Mouse (Mus musculus): ENCODE data around the gene Prr7.

Gene Prr7

DNA sequence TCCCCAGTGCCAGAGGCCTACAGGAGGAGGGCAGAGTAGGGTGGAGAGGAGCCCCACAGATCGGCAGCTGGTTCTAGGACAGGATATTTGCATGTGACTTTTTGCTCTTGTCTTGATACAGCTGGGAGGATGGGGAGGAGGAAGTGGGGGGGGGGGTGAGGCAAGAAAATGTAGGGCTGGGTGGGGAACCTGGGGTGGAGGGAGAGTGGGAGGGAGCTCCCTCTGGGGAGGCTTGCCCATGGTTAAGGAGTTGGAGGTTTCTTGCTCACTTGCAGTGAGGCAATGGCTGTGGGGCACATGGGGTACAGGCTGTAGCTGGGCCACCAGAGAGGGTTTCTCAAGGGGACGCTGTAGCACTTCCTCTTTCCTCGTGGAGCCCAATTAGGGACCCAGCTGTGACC lies 16.5 kb upstream of the Prr7 start:
- CTCF ChIA-PET, result interaction anchor here (1.5 kb wide), 1 partner anchor 26 kb away, joined by 3 read pairs; no protein-coding TSS in a partner anchor

DNA sequence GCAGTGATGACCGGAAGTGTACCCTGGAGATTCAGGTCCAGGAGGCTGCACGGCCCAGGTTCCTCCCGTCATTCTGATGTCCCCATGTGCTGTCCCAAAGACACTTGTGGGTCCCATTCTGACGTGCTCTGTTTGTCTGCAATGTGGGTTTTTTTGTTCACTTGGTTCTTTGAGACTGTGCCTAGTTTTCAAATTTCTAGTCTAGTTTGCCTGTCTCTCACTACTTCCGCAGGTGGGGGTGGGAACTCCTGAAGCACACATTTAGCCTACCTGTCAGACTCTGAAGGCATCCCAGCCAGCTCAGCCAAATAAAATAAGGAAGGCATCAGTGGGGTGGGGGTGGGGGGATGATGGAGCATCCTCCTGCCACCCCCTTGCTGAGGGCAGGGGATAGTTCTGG lies 15.9 kb upstream of the Prr7 start:
- CTCF ChIA-PET, result interaction anchor here (0.6 to 1.5 kb wide), 5 partner anchors 14 to 278 kb away, joined by 3 to 5 read pairs (median 3); partner anchors contain the start of gene F12

DNA sequence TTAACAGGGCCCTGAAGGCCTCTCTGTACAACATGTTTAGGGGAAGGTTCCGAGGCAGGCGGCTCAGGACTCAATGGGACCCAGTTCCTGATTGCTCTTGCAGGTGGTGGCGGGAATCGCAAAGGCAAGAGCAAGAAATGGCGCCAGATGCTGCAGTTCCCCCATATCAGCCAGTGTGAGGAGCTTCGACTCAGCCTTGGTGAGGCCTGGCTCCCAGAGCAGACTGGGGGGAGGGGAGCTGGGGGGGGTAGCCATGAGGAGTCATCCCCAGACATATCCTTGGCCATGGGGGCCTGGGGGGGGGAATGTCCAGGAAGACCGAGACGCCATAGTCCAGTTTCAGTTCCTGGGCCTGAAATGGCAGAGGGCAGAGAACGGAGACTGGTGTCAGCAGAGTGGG lies 14.9 kb upstream of the Prr7 start:
- CTCF ChIA-PET, result interaction anchor here (1.0 kb wide), 1 partner anchor 18 kb away, joined by 4 read pairs; no protein-coding TSS in a partner anchor

DNA sequence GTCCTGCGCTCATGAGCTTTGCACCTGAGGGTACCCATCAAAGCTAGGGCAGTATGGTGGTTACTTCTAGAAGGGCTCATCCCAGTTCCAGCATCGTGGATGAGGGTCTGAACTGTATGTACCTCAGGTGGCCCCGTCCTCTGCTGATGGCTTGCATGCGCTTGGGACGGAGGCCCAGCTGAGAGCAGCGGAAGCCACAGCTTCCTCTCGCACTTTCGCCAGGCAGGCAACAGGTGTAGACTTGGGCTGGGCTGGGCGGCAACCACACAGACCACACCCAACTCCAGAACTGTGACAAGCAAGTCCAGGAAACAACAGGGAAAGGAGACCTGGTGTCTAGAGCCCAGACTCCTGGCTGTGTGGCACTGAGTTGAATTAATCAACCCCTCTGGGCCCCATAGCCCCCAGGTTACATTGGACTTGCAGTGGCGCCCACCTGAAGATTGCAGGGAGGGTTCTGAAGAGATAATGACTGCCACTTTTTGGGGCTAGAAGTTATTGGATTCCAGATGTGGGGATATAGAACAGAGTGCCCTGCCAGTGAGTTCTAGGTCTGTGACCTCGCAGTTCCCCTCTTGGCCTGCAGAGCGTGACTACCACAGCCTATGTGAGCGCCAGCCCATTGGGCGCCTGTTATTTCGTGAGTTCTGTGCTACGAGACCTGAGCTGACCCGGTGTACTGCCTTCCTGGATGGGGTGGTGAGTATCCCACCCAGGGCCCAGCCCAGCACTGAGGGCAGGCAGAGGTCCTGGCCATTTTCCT lies 14.2 kb upstream of the Prr7 start:
- CTCF ChIA-PET, result interaction anchor here (1.0 kb wide), 1 partner anchor 18 kb away, joined by 4 read pairs; no protein-coding TSS in a partner anchor

DNA sequence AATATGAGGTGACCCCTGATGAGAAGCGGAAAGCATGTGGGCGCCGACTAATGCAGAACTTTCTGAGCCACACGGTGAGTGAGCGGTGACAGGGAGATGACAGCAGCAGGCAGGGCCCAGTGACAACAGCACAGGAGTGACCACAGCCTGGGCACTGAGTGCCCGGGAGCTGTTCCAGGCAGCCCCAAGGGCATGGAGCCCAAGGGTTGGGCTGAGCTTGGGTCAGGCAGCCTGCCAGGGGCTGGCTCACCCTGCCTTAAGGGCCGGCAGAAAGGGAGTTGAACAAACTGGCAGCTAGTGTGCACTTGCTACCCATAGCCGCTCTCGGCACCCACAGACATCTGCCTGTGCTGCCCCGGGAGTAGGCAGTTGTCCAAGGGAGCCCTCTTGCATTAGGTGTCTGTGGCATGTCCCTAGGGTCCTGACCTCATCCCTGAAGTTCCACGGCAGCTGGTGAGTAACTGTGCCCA lies 13.5 kb upstream of the Prr7 start:
- CTCF ChIA-PET, result interaction anchor here (0.6 to 0.8 kb wide), 2 partner anchors 15 to 28 kb away, joined by 3 to 5 read pairs; no protein-coding TSS in a partner anchor

DNA sequence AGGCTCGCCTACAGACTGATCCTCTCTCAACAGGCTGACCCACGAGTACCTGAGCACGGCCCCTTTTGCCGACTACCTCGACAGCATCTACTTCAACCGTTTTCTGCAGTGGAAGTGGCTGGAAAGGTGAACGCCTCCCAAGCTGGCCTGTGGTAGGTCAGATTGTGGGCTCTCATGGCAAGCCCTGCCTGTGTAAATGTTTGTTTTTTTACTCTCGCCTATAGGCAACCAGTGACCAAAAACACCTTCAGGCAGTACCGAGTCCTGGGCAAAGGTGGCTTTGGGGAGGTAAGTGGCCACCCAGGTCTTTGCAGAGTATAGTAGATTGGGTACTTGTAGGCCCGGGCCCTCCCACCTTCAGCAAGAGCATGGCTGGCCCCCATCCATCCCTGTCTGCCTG lies 12.8 kb upstream of the Prr7 start:
- CTCF ChIA-PET, result interaction anchor here (0.8 kb wide), 1 partner anchor 29 kb away, joined by 5 read pairs; no protein-coding TSS in a partner anchor

DNA sequence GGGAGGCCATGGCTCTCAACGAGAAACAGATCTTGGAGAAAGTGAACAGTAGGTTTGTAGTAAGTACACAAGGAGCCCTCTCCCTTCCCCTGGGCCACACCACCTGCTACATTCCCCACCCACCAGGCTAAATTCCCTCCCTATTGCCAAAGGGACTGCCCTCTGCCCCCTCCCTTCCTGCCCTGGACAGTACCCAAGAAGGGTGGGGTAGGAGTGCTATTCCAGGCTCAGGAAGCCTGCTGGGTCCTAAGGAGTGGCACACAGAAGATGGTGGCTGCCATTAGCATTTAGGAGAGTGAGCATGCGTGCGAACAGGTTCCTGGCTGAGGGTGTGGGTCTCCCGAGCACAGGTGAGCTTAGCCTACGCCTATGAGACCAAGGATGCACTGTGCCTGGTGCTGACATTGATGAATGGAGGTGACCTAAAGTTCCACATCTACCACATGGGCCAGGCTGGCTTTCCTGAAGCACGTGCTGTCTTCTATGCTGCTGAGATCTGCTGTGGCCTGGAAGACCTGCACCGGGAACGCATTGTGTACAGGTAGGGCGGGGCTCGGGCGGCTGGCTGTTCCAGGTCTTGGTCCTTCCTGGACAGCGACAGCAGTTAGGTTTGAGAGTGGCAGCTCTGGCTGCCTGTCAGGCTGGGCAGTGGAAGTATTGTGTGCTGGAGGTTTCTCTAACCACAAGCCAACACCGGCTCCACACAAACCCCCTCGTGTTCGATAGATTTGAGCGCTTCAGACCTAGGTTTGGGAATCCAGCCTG lies 12.1 kb upstream of the Prr7 start:
- CTCF ChIA-PET, result no interaction called here

DNA sequence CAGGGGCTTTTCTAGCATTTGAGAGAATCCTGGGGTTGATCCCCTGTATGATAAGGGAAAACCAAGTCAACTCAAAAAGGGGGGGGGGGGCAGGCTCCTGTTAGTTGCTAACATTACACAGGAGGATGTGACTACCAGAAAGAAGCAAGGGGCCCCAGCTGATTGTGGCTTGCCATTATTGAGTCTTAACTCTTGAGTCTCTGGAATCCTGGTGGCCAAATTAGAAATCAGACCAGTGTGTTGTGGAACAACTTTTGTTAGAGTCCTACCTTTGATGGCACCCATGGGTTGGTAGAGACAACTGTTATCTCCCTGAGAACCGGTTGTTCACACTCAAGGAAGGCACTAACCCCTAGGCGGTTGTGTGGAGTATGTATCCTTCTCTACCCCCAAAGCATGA lies 1.1 kb upstream of the Prr7 start:
- CTCF ChIA-PET, result interaction anchor here (0.5 to 1.3 kb wide), 3 partner anchors 15 to 147 kb away, joined by 3 to 5 read pairs (median 3); no protein-coding TSS in a partner anchor

DNA sequence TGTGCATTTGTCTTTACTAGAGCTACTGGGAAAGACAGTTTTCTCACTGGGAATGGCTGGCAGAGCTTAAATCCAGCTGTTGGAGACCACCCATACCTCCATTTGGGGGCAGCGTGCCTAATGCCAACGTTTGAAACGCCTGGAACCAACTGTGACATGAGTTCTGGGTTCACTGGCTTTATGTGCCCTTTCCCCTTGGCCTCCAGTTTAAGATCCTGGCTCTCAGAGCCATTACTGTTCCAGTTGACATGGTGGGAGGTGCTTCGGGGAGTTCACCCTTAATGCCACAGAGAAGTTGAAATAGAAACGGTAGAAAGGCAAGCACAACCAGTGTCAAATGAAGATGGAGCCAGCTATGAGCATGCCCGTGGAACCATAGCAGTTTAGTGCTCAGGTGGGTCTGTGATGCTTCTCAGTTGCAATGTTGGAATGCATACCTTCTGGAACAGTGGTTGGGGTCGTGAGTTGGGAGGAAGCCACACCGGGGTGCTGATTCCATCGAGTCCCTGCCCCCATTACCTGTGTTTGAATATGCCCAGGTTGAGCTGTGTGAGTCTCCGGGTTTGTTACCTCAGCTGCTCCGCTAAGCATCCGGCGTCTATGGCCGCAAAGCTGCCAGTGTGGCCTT lies 554 bp upstream of the Prr7 start:
- CTCF ChIA-PET, result interaction anchor here (0.5 kb wide), 1 partner anchor 15 kb away, joined by 10 read pairs; no protein-coding TSS in a partner anchor

DNA sequence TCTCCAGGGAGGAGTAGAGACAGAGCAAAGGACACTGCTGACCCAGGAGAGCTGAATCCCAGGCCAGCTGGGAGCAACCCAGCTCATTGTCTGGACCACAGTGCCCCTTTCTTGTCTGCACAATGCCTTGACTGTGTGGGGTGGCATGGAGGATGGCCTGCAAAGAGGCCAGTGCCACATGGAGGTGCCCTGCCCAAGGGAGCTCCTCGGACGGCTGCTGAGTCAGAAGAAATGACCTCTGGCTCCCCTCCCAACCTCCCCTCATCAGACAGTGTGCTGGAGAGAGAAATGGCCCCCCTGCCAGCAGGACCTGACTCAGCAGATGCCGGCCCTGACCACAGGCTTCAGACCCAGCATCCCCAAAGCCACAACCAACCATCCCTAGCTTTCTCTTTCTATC lies 1.1 kb downstream of the Prr7 start:
- CTCF ChIA-PET, result interaction anchor here (0.9 to 2.3 kb wide), 4 partner anchors 14 to 47 kb away, joined by 3 to 6 read pairs (median 3); no protein-coding TSS in a partner anchor

DNA sequence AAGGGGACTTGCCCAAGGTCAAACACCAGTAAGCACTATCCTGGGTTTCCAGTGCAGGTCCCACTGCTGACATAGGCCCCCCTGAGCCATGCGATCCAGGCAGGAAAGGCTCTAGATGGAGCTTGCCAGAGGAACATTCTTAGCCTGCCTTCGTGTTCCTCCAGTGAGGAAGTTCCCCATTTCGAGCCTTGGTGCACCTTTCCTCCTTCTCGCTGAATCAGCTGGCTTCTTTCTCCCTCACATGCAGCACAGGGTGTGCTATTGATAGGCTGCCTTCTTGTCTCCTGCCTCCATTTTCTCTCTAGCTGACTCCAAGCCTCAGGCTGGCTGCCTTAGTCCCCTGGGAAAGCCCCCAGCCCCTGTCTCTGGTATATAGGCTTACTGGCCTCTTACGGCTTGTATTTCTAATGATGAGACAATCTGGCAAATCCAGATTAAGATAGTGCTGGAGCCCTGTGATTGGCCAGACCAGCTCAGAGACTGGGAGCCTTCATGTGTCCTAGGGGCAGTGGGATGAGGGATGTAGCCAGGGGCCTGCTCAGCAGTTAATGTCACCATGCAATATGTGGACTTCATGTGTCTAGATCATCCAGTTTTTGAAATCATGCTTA lies 1.9 kb downstream of the Prr7 start:
- CTCF ChIA-PET, result interaction anchor here (0.9 to 2.3 kb wide), 3 partner anchors 15 to 63 kb away, joined by 3 to 6 read pairs (median 3); partner anchors contain the start of gene Dok3

DNA sequence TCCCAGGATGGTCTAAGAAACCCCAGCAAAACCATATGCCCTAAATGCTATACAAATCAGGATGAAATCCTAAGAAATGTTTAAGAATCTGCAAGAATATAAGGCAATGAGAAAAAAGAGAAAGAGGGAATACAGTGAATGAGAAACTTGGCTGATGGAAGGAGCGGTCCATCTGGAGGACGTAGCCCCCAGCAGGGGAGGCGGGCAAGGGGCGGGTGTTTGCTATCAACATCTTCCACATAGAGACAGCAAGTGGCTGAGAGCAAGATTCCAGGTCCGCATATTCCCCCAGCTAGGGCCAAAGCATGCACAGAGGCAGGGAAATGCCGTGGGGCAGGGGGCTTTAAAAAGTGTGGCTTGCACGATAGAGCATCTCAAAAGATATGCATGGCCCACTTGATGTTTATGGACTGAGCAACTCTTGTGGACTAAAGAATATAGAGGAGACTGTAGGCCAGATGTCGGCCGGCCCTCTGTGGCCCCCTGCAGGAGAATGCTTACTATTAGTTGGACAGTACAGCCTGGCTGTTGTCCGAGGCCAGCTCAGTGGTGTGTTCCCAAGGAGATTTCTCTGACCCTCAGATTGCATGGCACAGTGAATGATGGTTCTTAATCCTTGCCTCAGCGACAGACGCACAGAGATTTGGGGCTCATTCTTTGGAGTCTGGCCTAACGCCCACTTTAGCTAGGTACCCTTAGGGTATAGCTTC lies 4.9 kb downstream of the Prr7 start:
- CTCF ChIA-PET, result interaction anchor here (1.0 to 1.7 kb wide), 3 partner anchors 8 to 51 kb away, joined by 3 to 6 read pairs (median 3); no protein-coding TSS in a partner anchor

DNA sequence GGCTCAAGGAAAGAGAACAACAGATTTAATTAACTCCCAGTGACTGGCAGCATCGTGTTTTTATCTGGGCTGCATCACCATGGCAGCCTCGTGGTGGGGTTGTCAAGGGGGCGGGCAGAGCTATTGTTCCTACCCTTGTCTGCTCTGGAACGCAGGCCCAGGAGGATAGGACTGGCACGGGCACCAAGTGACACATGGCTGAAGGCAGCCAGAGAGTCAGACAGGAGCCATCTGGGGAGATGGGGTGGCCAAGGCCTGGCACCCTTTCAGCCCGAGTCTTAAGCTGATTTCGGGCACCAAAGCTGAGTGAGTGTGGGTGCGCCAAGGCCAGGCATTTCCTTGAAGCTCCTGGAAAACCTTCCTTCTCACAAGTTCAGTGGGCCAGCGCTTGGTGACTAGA lies 6.3 kb downstream of the Prr7 start:
- CTCF ChIA-PET, result interaction anchor here (0.9 to 1.7 kb wide), 3 partner anchors 9 to 50 kb away, joined by 3 to 6 read pairs (median 5); no protein-coding TSS in a partner anchor

DNA sequence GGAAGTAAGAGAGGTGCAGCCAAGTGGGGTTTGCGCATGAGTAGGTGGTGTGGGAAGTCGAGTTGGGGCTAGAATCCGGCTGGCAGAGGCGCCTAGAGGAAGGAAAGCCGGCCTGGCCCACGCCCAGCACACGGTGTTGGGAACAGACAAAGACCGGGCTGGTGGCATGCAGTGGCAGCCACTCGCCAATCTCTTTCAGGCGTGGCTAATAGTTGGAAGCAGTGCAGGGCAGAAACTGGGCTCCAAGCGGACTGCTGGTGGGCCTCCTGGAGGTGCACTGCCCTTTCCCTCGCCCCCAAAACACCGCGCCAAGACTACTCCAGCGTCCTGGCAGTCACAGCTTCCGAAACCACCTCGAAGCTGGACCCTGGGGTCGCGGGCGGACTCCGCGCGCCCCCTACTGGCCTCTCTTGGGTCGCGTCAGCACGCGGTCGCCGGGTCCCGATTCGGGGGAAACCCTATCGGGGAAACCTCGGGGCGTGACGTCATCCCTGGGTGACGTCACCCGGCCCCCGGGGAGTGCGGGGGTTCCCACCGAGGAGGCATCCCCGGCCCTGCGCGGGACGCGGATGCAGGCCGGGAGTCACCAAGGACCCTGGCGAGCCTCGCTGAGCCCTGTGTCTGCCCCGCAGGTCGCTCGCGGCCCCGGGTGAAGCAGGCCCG lies 7.2 kb downstream of the Prr7 start:
- CTCF ChIA-PET, result interaction anchor here (0.6 to 1.3 kb wide), 2 partner anchors 68 to 76 kb away, joined by 9 to 12 read pairs; no protein-coding TSS in a partner anchor

DNA sequence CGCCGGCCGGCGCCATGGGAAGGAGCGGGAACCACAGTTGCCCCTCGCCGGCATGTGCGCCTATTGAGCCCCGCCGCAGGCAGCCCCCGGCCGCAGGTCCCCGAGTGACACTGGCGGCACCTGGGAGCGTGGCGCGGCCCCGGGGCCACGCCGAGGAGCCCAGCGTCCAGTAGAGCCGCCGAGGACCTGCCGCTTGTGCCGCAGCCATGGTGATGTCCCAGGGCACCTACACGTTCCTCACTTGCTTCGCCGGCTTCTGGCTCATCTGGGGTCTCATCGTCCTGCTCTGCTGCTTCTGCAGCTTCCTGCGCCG lies 7.7 kb downstream of the Prr7 start:
- CTCF ChIA-PET, result interaction anchor here (0.6 to 1.3 kb wide), 3 partner anchors 14 to 76 kb away, joined by 9 to 12 read pairs (median 11); no protein-coding TSS in a partner anchor

DNA sequence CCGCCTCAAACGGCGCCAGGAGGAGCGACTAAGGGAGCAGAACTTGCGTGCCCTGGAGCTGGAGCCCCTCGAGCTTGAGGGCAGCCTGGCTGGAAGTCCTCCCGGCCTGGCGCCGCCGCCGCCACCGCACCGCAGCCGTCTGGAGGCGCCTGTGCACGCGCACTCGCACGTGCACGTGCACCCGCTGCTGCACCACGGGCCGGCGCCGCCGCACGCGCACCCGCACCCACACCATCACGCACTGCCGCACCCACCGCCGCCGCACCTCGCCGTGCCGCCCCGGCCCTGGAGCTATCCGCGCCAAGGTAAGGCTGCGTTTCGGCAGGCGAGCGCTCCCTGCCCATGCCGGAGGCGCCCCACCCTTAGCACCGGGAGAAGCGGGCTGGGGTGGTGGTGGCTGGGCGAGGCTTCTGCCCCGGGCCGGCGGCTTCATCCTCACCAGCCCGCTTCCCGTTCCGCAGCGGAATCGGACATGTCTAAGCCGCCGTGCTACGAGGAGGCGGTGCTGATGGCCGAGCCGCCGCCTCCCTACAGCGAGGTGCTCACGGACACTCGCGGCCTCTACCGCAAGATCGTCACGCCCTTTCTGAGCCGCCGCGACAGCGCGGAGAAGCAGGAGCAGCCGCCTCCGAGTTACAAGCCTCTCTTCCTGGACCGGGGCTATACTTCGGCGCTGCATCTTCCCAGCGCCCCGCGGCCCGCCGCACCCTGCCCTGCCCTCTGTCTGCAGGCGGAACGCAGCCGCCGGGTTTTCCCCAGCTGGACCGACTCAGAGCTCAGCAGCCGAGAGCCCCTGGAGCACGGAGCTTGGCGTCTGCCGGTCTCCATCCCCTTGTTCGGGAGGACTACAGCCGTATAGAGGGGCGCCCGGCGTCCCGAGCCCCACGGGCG lies 8.3 kb downstream of the Prr7 start:
- CTCF ChIA-PET, result interaction anchor here (0.6 to 1.3 kb wide), 2 partner anchors 15 to 69 kb away, joined by 9 to 11 read pairs; no protein-coding TSS in a partner anchor

DNA sequence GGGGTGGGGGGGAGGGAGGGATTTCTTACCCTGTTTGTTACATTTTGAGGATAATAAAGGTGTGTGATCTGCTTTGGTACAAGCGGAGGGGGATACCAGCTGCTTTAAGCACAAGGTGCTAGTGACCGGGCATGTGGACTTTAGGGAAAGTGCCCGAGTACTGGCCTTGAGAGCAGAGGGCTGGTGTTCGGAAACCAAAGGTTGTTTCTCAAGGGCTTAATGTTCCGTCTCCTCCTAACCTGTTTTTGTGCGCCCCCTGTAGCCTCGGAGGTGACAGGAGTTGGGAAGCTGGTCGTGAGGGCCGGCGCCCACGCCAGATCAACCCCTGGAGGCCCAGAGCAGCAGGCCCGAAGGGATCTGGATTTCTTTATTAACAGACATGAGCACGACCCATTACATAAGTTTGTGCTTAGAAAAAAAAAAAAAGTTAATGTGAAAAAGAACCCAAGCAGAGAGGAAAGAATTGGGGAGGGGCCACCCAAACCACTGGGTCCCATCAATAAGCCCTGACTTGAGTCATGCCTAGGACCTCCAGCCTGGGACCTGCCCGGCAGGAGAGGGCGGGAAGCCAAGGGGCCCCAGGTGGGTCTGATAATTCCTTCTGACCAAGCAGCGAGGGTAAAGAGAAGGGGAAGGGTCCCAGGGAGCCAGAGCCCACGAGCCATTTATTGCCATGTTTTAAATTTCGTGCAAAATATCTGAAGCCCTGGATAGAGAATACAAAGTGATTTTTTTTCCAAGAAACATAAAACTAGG lies 9.2 kb downstream of the Prr7 start:
- CTCF ChIA-PET, result no interaction called here

DNA sequence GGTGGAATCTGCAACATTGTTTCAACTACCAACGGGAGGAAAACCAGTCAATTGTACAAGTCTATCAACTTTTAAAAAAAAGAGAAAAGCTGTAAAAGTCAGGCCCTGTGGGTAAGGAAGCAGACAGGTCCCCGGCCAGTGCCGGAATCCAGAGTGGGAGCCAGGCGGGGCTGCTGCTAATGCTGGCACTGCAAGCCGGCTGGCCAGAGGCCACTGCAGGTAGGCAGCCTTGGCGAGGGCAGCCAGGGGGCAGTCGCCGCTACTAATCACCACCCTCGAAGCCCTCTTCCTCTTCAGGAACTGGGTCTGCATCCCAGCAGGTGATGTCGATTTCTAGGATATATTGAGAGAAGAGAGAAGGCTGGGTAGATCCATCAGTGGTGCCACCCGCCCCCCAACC lies 9.9 kb downstream of the Prr7 start:
- CTCF ChIA-PET, result no interaction called here
